Mouse (Mus musculus) bone marrow macrophage, adult 2 months (primary cell): ENCODE data around the gene Miga1.

Source experiments
- CTCF ChIP-seq: IDR thresholded peaks from 2 replicates; pipeline ENCODE4 v1.5.1; 2012; ENCODE audit warnings: low read depth, mild to moderate bottlenecking, low read length, moderate library complexity
- POLR2A ChIP-seq: IDR thresholded peaks from 2 replicates; pipeline ENCODE4 v1.6.1; 2012; ENCODE audit warnings: mild to moderate bottlenecking, low read depth, low read length, borderline replicate concordance

GRCm38 (mm10) chr3:152284759-152285158, 55.4 kb downstream of the Miga1 start:
- TF ChIP-seq CTCF (no peak), POLR2A (no peak)
